Mouse (Mus musculus) myocyte (in vitro differentiated cells): ENCODE data around the gene Clec10a. TPM values are rescaled to one million over a fixed set of nuclear protein-coding genes. Genes with fewer than 3 reads are reported as not detected.

Experiments
- H3K27me3 ChIP-seq: one replicate; pipeline ENCODE4 v1.6.1; 2011; ENCODE audit not compliant: control insufficient read depth, insufficient read depth, insufficient read length
- H3K36me3 ChIP-seq: one replicate; pipeline ENCODE4 v1.6.1; 2011; ENCODE audit not compliant: control insufficient read depth, insufficient read depth
- H3K4me2 ChIP-seq: one replicate; pipeline ENCODE4 v1.6.1; 2011; ENCODE audit warnings: low read depth, control low read depth
- H3K4me3 ChIP-seq: one replicate; pipeline ENCODE4 v1.5.1; 2011; ENCODE audit warnings: mild to moderate bottlenecking, control low read depth, moderate library complexity
- H3K79me2 ChIP-seq: one replicate; pipeline ENCODE4 v1.6.1; 2011; ENCODE audit not compliant: control insufficient read depth, insufficient read depth
- H3ac ChIP-seq: one replicate; pipeline ENCODE4 v1.6.1; 2011; ENCODE audit not compliant: control insufficient read depth, insufficient read length
- CEBPB ChIP-seq: IDR thresholded peaks from 2 replicates; pipeline ENCODE4 v1.6.1; 2011; ENCODE audit warnings: mild to moderate bottlenecking, moderate library complexity; ENCODE audit not compliant: poor library complexity, insufficient read depth, severe bottlenecking
- E2F4 ChIP-seq: IDR thresholded peaks from one replicate; pipeline ENCODE4 v1.6.1; 2011; ENCODE audit warnings: mild to moderate bottlenecking, control low read depth, moderate library complexity; ENCODE audit not compliant: insufficient read depth
- MAX ChIP-seq: IDR thresholded peaks from one replicate; pipeline ENCODE4 v1.6.1; 2011; ENCODE audit warnings: low read depth, mild to moderate bottlenecking, control low read depth
- MYOD1 ChIP-seq, 3 experiments: IDR thresholded peaks; one replicate each; pipeline ENCODE4 v1.6.1; 2011; ENCODE audit warnings: control low read depth in 2 of 3, low read depth in 2 of 3, mild to moderate bottlenecking in 2 of 3, moderate library complexity in 1 of 3; ENCODE audit not compliant: insufficient read length in 2 of 3, control insufficient read depth in 1 of 3
- MYOG ChIP-seq, 3 experiments: IDR thresholded peaks; one replicate each; pipeline ENCODE4 v1.6.1; 2011; ENCODE audit warnings: control low read depth in 2 of 3, low read depth in 2 of 3, mild to moderate bottlenecking in 2 of 3; ENCODE audit not compliant: insufficient read length in 2 of 3, control insufficient read depth in 1 of 3, insufficient read depth in 1 of 3
- POLR2A ChIP-seq: IDR thresholded peaks from one replicate; pipeline ENCODE4 v1.6.1; 2011; ENCODE audit warnings: low read depth, mild to moderate bottlenecking, control low read depth, moderate library complexity; ENCODE audit not compliant: insufficient read length
- POLR2AphosphoS2 ChIP-seq: IDR thresholded peaks from one replicate; pipeline ENCODE4 v1.6.1; 2011; ENCODE audit warnings: low read depth, control low read depth; ENCODE audit not compliant: insufficient read length
- REST ChIP-seq: IDR thresholded peaks from one replicate; pipeline ENCODE4 v1.6.1; 2011; ENCODE audit warnings: mild to moderate bottlenecking, control low read depth, moderate library complexity; ENCODE audit not compliant: insufficient read depth, insufficient read length
- SRF ChIP-seq: IDR thresholded peaks from one replicate; pipeline ENCODE4 v1.6.1; 2011; ENCODE audit warnings: low read depth; ENCODE audit not compliant: control insufficient read depth, insufficient read length
- TCF12 ChIP-seq: IDR thresholded peaks from one replicate; pipeline ENCODE4 v1.6.1; 2011; ENCODE audit warnings: mild to moderate bottlenecking, control low read depth; ENCODE audit not compliant: poor library complexity, insufficient read depth, severe bottlenecking
- TCF3 ChIP-seq: IDR thresholded peaks from one replicate; pipeline ENCODE4 v1.6.1; 2011; ENCODE audit warnings: low read depth, control low read depth; ENCODE audit not compliant: insufficient read length
- USF1 ChIP-seq: IDR thresholded peaks from one replicate; pipeline ENCODE4 v1.6.1; 2011; ENCODE audit warnings: low read depth, mild to moderate bottlenecking, control low read depth, moderate library complexity
- polyA plus RNA-seq: library from polyadenylated mRNA; unstranded; fragments of >200 nt; fragmentation: generic; extraction: Trizol; gene quantifications from one replicate; pipeline ENCODE4 v1.2.1, GENCODE M21; 2012; ENCODE audit warnings: missing spikeins

Clec10a gene
- polyA plus RNA-seq, 1 experiment = 0.13 TPM

GRCm38 (mm10) chr11:70198332-70198731 lies 42.3 kb downstream of the Clec10a start:
- H3K36me3 ChIP-seq = no peaks in the 10 kb centered on the region
- H3K27me3 ChIP-seq = no peaks in the 10 kb centered on the region
- peak overlapping the region; percentile 67 for H3K4me2 ChIP-seq
- H3K79me2 ChIP-seq = no peaks in the 10 kb centered on the region
- H3ac ChIP-seq = no peak overlapping the region
- no peak overlapping the region for H3K4me3 ChIP-seq
- TF ChIP-seq MYOG (IDR thresholded peaks at IDR 0.05; ENCODE audit: control insufficient read depth in 1 of 3, insufficient read depth in 1 of 3, insufficient read length in 2 of 3, low read depth in 2 of 3) (no peak), CEBPB (peak; percentile 91)

- H3K4me2 ChIP-seq = peak overlapping the region; percentile 67
- no peaks in the 10 kb centered on the region for H3K79me2 ChIP-seq
- no peak overlapping the region for H3ac ChIP-seq
- H3K27me3 ChIP-seq = no peaks in the 10 kb centered on the region
- TF ChIP-seq REST (no peak), MAX (no peak), CEBPB (no peak), MYOD1 (IDR thresholded peaks at IDR 0.05; ENCODE audit: control insufficient read depth in 1 of 3, insufficient read length in 2 of 3, low read depth in 2 of 3) (no peak), TCF12 (no peak), SRF (no peak), E2F4 (no peak), MYOG (IDR thresholded peaks at IDR 0.05; ENCODE audit: control insufficient read depth in 1 of 3, insufficient read depth in 1 of 3, insufficient read length in 2 of 3, low read depth in 2 of 3) (no peak), POLR2A (no peak), TCF3 (no peak), USF1 (no peak), POLR2AphosphoS2 (no peak)
- no peaks in the 10 kb centered on the region for H3K36me3 ChIP-seq
- H3K4me3 ChIP-seq = peak overlapping the region; percentile 2
Observed at GRCm38 (mm10) chr11:70199107-70199506, 43.1 kb downstream of the Clec10a start.

- H3K79me2 ChIP-seq = no peaks in the 10 kb centered on the region
- H3K36me3 ChIP-seq = no peaks in the 10 kb centered on the region
- no peak for TF ChIP-seq REST
- no peak for TF ChIP-seq TCF12
- no peak for TF ChIP-seq MYOG (IDR thresholded peaks at IDR 0.05; ENCODE audit: control insufficient read depth in 1 of 3, insufficient read depth in 1 of 3, insufficient read length in 2 of 3, low read depth in 2 of 3)
- peak; percentile 37 for TF ChIP-seq USF1
- H3K27me3 ChIP-seq = no peaks in the 10 kb centered on the region
- H3ac ChIP-seq = no peak overlapping the region
- H3K4me3 ChIP-seq = no peak overlapping the region
- peak overlapping the region; percentile 67 for H3K4me2 ChIP-seq
Observed at GRCm38 (mm10) chr11:70200036-70200608, 44.1 kb downstream of the Clec10a start.

DNA sequence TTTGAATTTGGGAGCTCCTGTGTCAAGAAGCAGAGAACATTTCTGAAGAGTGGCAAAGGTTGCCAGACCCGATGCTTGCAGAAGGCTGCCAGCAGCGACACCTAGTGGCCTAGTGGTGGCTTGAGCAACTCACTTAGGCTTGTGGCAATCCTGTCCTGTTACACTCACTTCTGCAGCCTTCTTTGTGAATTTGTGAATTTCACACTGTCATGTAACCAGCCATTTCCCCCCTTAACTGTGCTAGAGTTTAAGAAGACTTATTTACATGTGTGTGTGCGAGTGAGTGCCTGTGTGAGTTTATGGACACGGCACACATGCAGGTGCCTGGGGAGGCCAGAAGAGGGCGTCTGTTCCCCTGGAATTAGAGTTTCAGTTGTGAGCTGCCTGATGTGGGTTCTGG lies 45.7 kb downstream of the Clec10a start:
- TF ChIP-seq E2F4 (no peak), USF1 (no peak), SRF (no peak), POLR2AphosphoS2 (no peak)
- no peak overlapping the region for H3K4me2 ChIP-seq
- no peak overlapping the region for H3ac ChIP-seq
- H3K4me3 ChIP-seq = no peak overlapping the region
- H3K79me2 ChIP-seq = no peaks in the 10 kb centered on the region
- H3K27me3 ChIP-seq = no peaks in the 10 kb centered on the region
- no peaks in the 10 kb centered on the region for H3K36me3 ChIP-seq

DNA sequence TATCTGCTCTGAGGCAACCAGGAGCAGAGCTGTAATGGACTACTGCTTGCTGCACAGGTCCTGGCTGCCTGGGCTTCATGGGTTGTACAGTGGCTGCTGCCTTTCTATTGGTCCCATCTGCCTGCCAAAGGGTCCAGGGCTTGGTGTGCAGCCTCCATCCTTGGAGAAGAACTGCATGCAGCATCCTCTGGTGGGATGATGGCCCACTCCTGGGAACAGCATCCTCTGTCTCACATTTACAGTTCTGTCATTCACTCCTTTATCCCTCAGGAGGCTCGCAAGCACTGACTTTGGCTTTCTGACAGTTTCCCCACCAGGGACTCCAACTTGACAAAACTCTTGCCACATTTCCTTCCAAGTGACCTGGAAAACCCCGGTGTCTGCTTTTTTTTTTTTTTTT lies 50.8 kb downstream of the Clec10a start:
- no peaks in the 10 kb centered on the region for H3K27me3 ChIP-seq
- H3K4me2 ChIP-seq = no peak overlapping the region
- no peak overlapping the region for H3ac ChIP-seq
- H3K36me3 ChIP-seq = no peaks in the 10 kb centered on the region
- H3K4me3 ChIP-seq = no peak overlapping the region
- TF ChIP-seq MAX (no peak), E2F4 (no peak), TCF12 (no peak), MYOG (IDR thresholded peaks at IDR 0.05; ENCODE audit: control insufficient read depth in 1 of 3, insufficient read depth in 1 of 3, insufficient read length in 2 of 3, low read depth in 2 of 3) (no peak), POLR2AphosphoS2 (no peak), SRF (no peak)
- no peaks in the 10 kb centered on the region for H3K79me2 ChIP-seq

GRCm38 (mm10) chr11:70207283-70207682 lies 51.3 kb downstream of the Clec10a start:
- no peaks in the 10 kb centered on the region for H3K36me3 ChIP-seq
- H3K79me2 ChIP-seq = no peaks in the 10 kb centered on the region
- no peak overlapping the region for H3K4me3 ChIP-seq
- H3ac ChIP-seq = no peak overlapping the region
- no peak for TF ChIP-seq USF1
- TF ChIP-seq POLR2AphosphoS2 = no peak
- TF ChIP-seq REST = no peak
- no peak overlapping the region for H3K4me2 ChIP-seq
- no peaks in the 10 kb centered on the region for H3K27me3 ChIP-seq
